Mouse (Mus musculus) myocyte (in vitro differentiated cells): ENCODE results near the gene A930009A15Rik. TPM values are rescaled to one million over a fixed set of nuclear protein-coding genes. Genes with fewer than 3 reads are reported as not detected.

Experiments
- H3K27me3 ChIP-seq: one replicate; pipeline ENCODE4 v1.6.1; 2011; ENCODE audit not compliant: control insufficient read depth, insufficient read depth, insufficient read length
- H3K36me3 ChIP-seq: one replicate; pipeline ENCODE4 v1.6.1; 2011; ENCODE audit not compliant: control insufficient read depth, insufficient read depth
- H3K4me2 ChIP-seq: one replicate; pipeline ENCODE4 v1.6.1; 2011; ENCODE audit warnings: low read depth, control low read depth
- H3K4me3 ChIP-seq: one replicate; pipeline ENCODE4 v1.5.1; 2011; ENCODE audit warnings: mild to moderate bottlenecking, control low read depth, moderate library complexity
- H3K79me2 ChIP-seq: one replicate; pipeline ENCODE4 v1.6.1; 2011; ENCODE audit not compliant: control insufficient read depth, insufficient read depth
- H3ac ChIP-seq: one replicate; pipeline ENCODE4 v1.6.1; 2011; ENCODE audit not compliant: control insufficient read depth, insufficient read length
- CEBPB ChIP-seq: IDR thresholded peaks from 2 replicates; pipeline ENCODE4 v1.6.1; 2011; ENCODE audit warnings: mild to moderate bottlenecking, moderate library complexity; ENCODE audit not compliant: poor library complexity, insufficient read depth, severe bottlenecking
- E2F4 ChIP-seq: IDR thresholded peaks from one replicate; pipeline ENCODE4 v1.6.1; 2011; ENCODE audit warnings: mild to moderate bottlenecking, control low read depth, moderate library complexity; ENCODE audit not compliant: insufficient read depth
- MAX ChIP-seq: IDR thresholded peaks from one replicate; pipeline ENCODE4 v1.6.1; 2011; ENCODE audit warnings: low read depth, mild to moderate bottlenecking, control low read depth
- MYOD1 ChIP-seq, 3 experiments: IDR thresholded peaks; one replicate each; pipeline ENCODE4 v1.6.1; 2011; ENCODE audit warnings: control low read depth in 2 of 3, low read depth in 2 of 3, mild to moderate bottlenecking in 2 of 3, moderate library complexity in 1 of 3; ENCODE audit not compliant: insufficient read length in 2 of 3, control insufficient read depth in 1 of 3
- MYOG ChIP-seq, 3 experiments: IDR thresholded peaks; one replicate each; pipeline ENCODE4 v1.6.1; 2011; ENCODE audit warnings: control low read depth in 2 of 3, low read depth in 2 of 3, mild to moderate bottlenecking in 2 of 3; ENCODE audit not compliant: insufficient read length in 2 of 3, control insufficient read depth in 1 of 3, insufficient read depth in 1 of 3
- POLR2A ChIP-seq: IDR thresholded peaks from one replicate; pipeline ENCODE4 v1.6.1; 2011; ENCODE audit warnings: low read depth, mild to moderate bottlenecking, control low read depth, moderate library complexity; ENCODE audit not compliant: insufficient read length
- POLR2AphosphoS2 ChIP-seq: IDR thresholded peaks from one replicate; pipeline ENCODE4 v1.6.1; 2011; ENCODE audit warnings: low read depth, control low read depth; ENCODE audit not compliant: insufficient read length
- REST ChIP-seq: IDR thresholded peaks from one replicate; pipeline ENCODE4 v1.6.1; 2011; ENCODE audit warnings: mild to moderate bottlenecking, control low read depth, moderate library complexity; ENCODE audit not compliant: insufficient read depth, insufficient read length
- SRF ChIP-seq: IDR thresholded peaks from one replicate; pipeline ENCODE4 v1.6.1; 2011; ENCODE audit warnings: low read depth; ENCODE audit not compliant: control insufficient read depth, insufficient read length
- TCF12 ChIP-seq: IDR thresholded peaks from one replicate; pipeline ENCODE4 v1.6.1; 2011; ENCODE audit warnings: mild to moderate bottlenecking, control low read depth; ENCODE audit not compliant: poor library complexity, insufficient read depth, severe bottlenecking
- TCF3 ChIP-seq: IDR thresholded peaks from one replicate; pipeline ENCODE4 v1.6.1; 2011; ENCODE audit warnings: low read depth, control low read depth; ENCODE audit not compliant: insufficient read length
- USF1 ChIP-seq: IDR thresholded peaks from one replicate; pipeline ENCODE4 v1.6.1; 2011; ENCODE audit warnings: low read depth, mild to moderate bottlenecking, control low read depth, moderate library complexity
- polyA plus RNA-seq: library from polyadenylated mRNA; unstranded; fragments of >200 nt; fragmentation: generic; extraction: Trizol; gene quantifications from one replicate; pipeline ENCODE4 v1.2.1, GENCODE M21; 2012; ENCODE audit warnings: missing spikeins

A930009A15Rik gene
- polyA plus RNA-seq, 1 experiment = not detected

- no peak overlapping the region for H3K4me2 ChIP-seq
- H3K36me3 ChIP-seq = no peaks in the 10 kb centered on the region
- peaks cover 15% of the 10 kb centered on the region for H3K27me3 ChIP-seq
- no peaks in the 10 kb centered on the region for H3K79me2 ChIP-seq
- TF ChIP-seq USF1 (no peak), E2F4 (no peak), MYOD1 (IDR thresholded peaks at IDR 0.05; ENCODE audit: control insufficient read depth in 1 of 3, insufficient read length in 2 of 3, low read depth in 2 of 3) (no peak), POLR2AphosphoS2 (no peak), TCF12 (no peak), TCF3 (no peak), MYOG (IDR thresholded peaks at IDR 0.05; ENCODE audit: control insufficient read depth in 1 of 3, insufficient read depth in 1 of 3, insufficient read length in 2 of 3, low read depth in 2 of 3) (no peak), SRF (no peak), POLR2A (no peak), REST (no peak), CEBPB (no peak), MAX (no peak)
- no peak overlapping the region for H3K4me3 ChIP-seq
- H3ac ChIP-seq = no peak overlapping the region
Measured at GRCm38 (mm10) chr10:115593221-115593620, 23.4 kb downstream of the A930009A15Rik start.

DNA sequence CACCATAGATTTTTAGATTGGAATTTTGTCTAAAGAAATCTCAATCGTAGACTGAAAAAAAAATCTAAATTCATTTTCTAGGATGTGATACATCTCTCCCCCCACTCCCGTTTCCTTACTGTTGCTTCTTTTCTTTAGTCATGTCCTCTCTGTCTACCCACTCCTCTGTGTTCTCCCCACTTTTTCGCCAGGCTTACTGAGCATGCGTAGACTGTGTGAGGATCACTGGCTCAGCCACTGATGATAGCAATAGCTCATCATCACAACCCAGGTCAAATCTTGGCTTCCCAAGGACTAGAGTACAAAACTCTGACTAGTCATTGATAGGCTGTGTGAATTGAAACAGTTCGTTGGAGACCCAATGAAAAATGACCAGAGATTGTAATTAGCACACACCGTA, 23.9 kb downstream of the A930009A15Rik start:
- no peak for TF ChIP-seq USF1
- no peak for TF ChIP-seq SRF
- TF ChIP-seq E2F4 = no peak
- TF ChIP-seq CEBPB = no peak
- TF ChIP-seq MAX = no peak
- no peak for TF ChIP-seq MYOD1 (IDR thresholded peaks at IDR 0.05; ENCODE audit: control insufficient read depth in 1 of 3, insufficient read length in 2 of 3, low read depth in 2 of 3)
- no peak for TF ChIP-seq TCF3
- no peak for TF ChIP-seq TCF12
- TF ChIP-seq REST = no peak
- no peak for TF ChIP-seq POLR2AphosphoS2
- TF ChIP-seq POLR2A = no peak
- Histone ChIP-seq H3K36me3 (no peaks in the 10 kb centered on the region), H3K4me3 (no peak overlapping the region), H3K27me3 (peaks cover 15% of the 10 kb centered on the region), H3K79me2 (no peaks in the 10 kb centered on the region), H3ac (no peak overlapping the region), H3K4me2 (no peak overlapping the region)

GRCm38 (mm10) chr10:115595748-115596147, 26.0 kb downstream of the A930009A15Rik start:
- no peak overlapping the region for H3K4me3 ChIP-seq
- no peak overlapping the region for H3ac ChIP-seq
- H3K4me2 ChIP-seq = no peak overlapping the region

GRCm38 (mm10) chr10:115617456-115618287, 47.9 kb downstream of the A930009A15Rik start:
- Histone ChIP-seq H3K4me3 (no peak overlapping the region), H3K36me3 (no peaks in the 10 kb centered on the region), H3K27me3 (peaks cover 13% of the 10 kb centered on the region), H3ac (no peak overlapping the region), H3K4me2 (no peak overlapping the region), H3K79me2 (no peaks in the 10 kb centered on the region)
- TF ChIP-seq MYOD1 (IDR thresholded peaks at IDR 0.05; ENCODE audit: control insufficient read depth in 1 of 3, insufficient read length in 2 of 3, low read depth in 2 of 3) (no peak), CEBPB (no peak), MYOG (IDR thresholded peaks at IDR 0.05; ENCODE audit: control insufficient read depth in 1 of 3, insufficient read depth in 1 of 3, insufficient read length in 2 of 3, low read depth in 2 of 3) (no peak), TCF3 (no peak), TCF12 (no peak)

More at GRCm38 (mm10) chr10:115595748-115596147, 26.0 kb downstream of the A930009A15Rik start:
- no peak for TF ChIP-seq E2F4
- TF ChIP-seq SRF = no peak
- TF ChIP-seq MYOG (IDR thresholded peaks at IDR 0.05; ENCODE audit: control insufficient read depth in 1 of 3, insufficient read depth in 1 of 3, insufficient read length in 2 of 3, low read depth in 2 of 3) = no peak
- no peak for TF ChIP-seq USF1
- no peak for TF ChIP-seq REST
- TF ChIP-seq TCF3 = no peak
- TF ChIP-seq MYOD1 (IDR thresholded peaks at IDR 0.05; ENCODE audit: control insufficient read depth in 1 of 3, insufficient read length in 2 of 3, low read depth in 2 of 3) = no peak
- no peak for TF ChIP-seq POLR2A
- no peak for TF ChIP-seq MAX
- TF ChIP-seq POLR2AphosphoS2 = no peak
- TF ChIP-seq TCF12 = no peak
- TF ChIP-seq CEBPB = no peak
- no peaks in the 10 kb centered on the region for H3K79me2 ChIP-seq
- peaks cover 15% of the 10 kb centered on the region for H3K27me3 ChIP-seq
- H3K36me3 ChIP-seq = no peaks in the 10 kb centered on the region
